Mouse (Mus musculus): ENCODE measurements around the gene Ift122.

- no peak for TF ChIP-seq CTCF (conservative IDR thresholded peaks at IDR 0.05; ENCODE audit: low read length)
- no peak for TF ChIP-seq NANOG (IDR thresholded peaks at IDR 0.05; ENCODE audit: borderline replicate concordance, low read length)
Observed at GRCm38 (mm10) chr6:115935544-115935943, 82.3 kb downstream of the Ift122 start.
